Mouse (Mus musculus) right cerebral cortex, adult 18-20 months (tissue): ENCODE measurements around the gene Ubac1.
A peak's percentile ranks its signal among the peaks of the same experiment; 100 is the strongest.

Source experiments
- DNase-seq: peaks from one replicate; pipeline ENCODE4 v3.0.0; 2022; ENCODE audit warnings: mixed read lengths

Ubac1 gene

GRCm38 (mm10) chr2:26021561-26022257 lies at the start of gene Ubac1:
Gene Ubac1, minus strand, starts transcription at chr2:26021747.
- DNase-seq, result peak; percentile 94

- no peak for DNase-seq
Observed at GRCm38 (mm10) chr2:26068592-26068991, 47.0 kb upstream of the Ubac1 start.

GRCm38 (mm10) chr2:26068175-26068574 lies 46.6 kb upstream of the Ubac1 start:
- DNase-seq, result no peak

- DNase-seq, result peak; percentile 92
Observed at GRCm38 (mm10) chr2:26066527-26066926, 45.0 kb upstream of the Ubac1 start.

GRCm38 (mm10) chr2:26062742-26063427 lies 41.3 kb upstream of the Ubac1 start:
- DNase-seq, result no peak

- no peak for DNase-seq
Observed at GRCm38 (mm10) chr2:26062241-26062640, 40.7 kb upstream of the Ubac1 start.

GRCm38 (mm10) chr2:26061018-26061666 lies 39.6 kb upstream of the Ubac1 start:
- peak; percentile 63 for DNase-seq

- DNase-seq, result no peak
Observed at GRCm38 (mm10) chr2:26057053-26057452, 35.5 kb upstream of the Ubac1 start.

GRCm38 (mm10) chr2:26056226-26056625 lies 34.7 kb upstream of the Ubac1 start:
- no peak for DNase-seq

- DNase-seq, result no peak
Observed at GRCm38 (mm10) chr2:26055747-26056102, 34.2 kb upstream of the Ubac1 start.

GRCm38 (mm10) chr2:26055046-26055746 lies 33.6 kb upstream of the Ubac1 start:
- peak; percentile 59 for DNase-seq

GRCm38 (mm10) chr2:26052806-26053205 lies 31.3 kb upstream of the Ubac1 start:
- no peak for DNase-seq

- DNase-seq, result no peak
Observed at GRCm38 (mm10) chr2:26048816-26049215, 27.3 kb upstream of the Ubac1 start.

- no peak for DNase-seq
Observed at GRCm38 (mm10) chr2:26044216-26044615, 22.7 kb upstream of the Ubac1 start.

- no peak for DNase-seq
Observed at GRCm38 (mm10) chr2:26042603-26043002, 21.1 kb upstream of the Ubac1 start.

- no peak for DNase-seq
Observed at GRCm38 (mm10) chr2:26041163-26041810, 19.7 kb upstream of the Ubac1 start.

- DNase-seq, result peak; percentile 64
Observed at GRCm38 (mm10) chr2:26039951-26040350, 18.4 kb upstream of the Ubac1 start.

- no peak for DNase-seq
Observed at GRCm38 (mm10) chr2:26037386-26037785, 15.8 kb upstream of the Ubac1 start.

GRCm38 (mm10) chr2:26034344-26035050 lies 12.9 kb upstream of the Ubac1 start:
- no peak for DNase-seq

- DNase-seq, result no peak
Observed at GRCm38 (mm10) chr2:26030288-26030687, 8.7 kb upstream of the Ubac1 start.

GRCm38 (mm10) chr2:26024138-26025075 lies 2.9 kb upstream of the Ubac1 start:
- DNase-seq, result peak; percentile 32
